Mouse (Mus musculus): ENCODE measurements around the gene Heatr6. TPM values are rescaled to one million over a fixed set of nuclear protein-coding genes. Genes with fewer than 3 reads are reported as not detected.

Gene Heatr6
- total RNA-seq, 1 experiment from 2014 or later: 12.9 TPM

- ATAC-seq (replicated peaks; ENCODE audit: insufficient number of reproducible peaks, low FRiP score, low TSS enrichment, poor library complexity, severe bottlenecking): peak; percentile 32; the same call in 1 of the 2 replicates
Observed at GRCm38 (mm10) chr11:83746152-83746551, 7.3 kb upstream of the Heatr6 start.

GRCm38 (mm10) chr11:83746681-83747080 lies 6.8 kb upstream of the Heatr6 start, which contains the start of gene Wfdc21:
Wfdc21 (plus strand) TSS chr11:83746940.
- no peak for ATAC-seq (replicated peaks; ENCODE audit: insufficient number of reproducible peaks, low FRiP score, low TSS enrichment, poor library complexity, severe bottlenecking)

DNA sequence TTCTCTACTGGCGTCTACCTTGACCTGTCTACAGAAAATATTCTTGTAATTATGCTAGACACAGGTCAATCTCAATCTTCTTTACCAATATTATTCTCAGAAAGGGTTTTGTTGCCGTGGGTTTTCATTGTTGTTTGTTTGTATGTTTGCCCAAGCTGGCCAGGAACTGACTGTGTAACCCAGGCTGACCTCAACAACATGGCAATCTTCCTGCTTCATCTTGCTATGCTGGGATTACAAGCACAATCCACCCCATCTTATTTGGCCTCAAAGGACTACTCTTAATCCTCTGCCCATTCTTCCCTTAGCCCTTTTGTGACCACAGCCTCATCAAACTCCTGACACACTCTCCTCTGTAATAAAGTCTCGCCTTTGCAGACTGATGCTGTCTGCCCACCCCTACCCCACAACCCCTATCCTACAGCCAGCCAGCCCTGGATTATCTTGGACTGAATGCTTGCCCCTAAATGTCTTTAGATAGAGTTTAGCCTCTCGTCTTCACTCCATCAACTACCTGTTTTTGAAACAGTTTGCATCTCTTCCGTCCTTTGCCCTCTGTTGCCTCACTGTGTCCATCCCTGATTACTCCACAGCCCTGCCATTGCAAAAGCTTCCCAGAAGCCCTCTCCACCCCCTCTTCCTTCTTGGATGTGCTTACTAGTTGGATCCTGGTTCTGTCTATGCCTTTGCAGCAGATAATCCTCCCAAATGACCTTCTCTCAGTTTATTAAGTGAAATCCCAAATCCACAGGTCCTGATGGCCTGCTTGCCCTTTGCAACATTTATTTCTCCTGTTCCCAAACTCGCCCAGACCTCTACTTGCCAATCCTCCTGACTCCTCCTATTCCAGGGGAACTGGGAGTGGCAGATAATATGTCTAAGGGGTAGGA lies 5.9 kb upstream of the Heatr6 start:
- no peak for ATAC-seq (replicated peaks; ENCODE audit: insufficient number of reproducible peaks, low FRiP score, low TSS enrichment, poor library complexity, severe bottlenecking)

GRCm38 (mm10) chr11:83754227-83754626 lies 731 bp downstream of the Heatr6 start:
- ATAC-seq (replicated peaks; ENCODE audit: insufficient number of reproducible peaks, low FRiP score, low TSS enrichment, poor library complexity, severe bottlenecking): 0 out of 2 replicates have a peak, but pooled peaks have one; percentile 19

- ATAC-seq (replicated peaks; ENCODE audit: insufficient number of reproducible peaks, low FRiP score, low TSS enrichment, poor library complexity, severe bottlenecking): no peak
Observed at GRCm38 (mm10) chr11:83767306-83767705, 13.8 kb downstream of the Heatr6 start.

GRCm38 (mm10) chr11:83768976-83769375 lies 15.5 kb downstream of the Heatr6 start:
- no peak for ATAC-seq (replicated peaks; ENCODE audit: insufficient number of reproducible peaks, low FRiP score, low TSS enrichment, poor library complexity, severe bottlenecking)

GRCm38 (mm10) chr11:83771014-83771413 lies 17.5 kb downstream of the Heatr6 start:
- no peak for ATAC-seq (replicated peaks; ENCODE audit: insufficient number of reproducible peaks, low FRiP score, low TSS enrichment, poor library complexity, severe bottlenecking)

DNA sequence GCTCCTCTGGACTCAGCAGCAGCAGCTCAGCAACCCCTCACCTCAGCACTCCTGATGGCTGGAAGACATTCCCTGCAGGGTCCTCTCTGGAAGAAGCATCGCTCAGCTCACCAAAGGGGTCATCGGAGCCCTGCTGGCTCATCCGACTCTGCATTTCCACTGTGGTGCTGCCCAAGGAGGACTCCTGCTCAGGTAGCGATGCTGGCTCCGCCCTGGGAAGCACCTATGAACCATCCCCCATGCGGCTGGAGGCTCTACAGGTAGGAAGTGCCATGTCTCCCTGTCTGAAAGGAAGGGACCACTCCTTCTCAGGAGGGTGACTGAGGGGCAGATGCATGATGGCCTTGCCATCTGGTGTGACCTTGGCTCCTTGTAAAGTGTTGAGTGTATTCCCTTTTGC lies 18.8 kb downstream of the Heatr6 start:
- ATAC-seq (replicated peaks; ENCODE audit: insufficient number of reproducible peaks, low FRiP score, low TSS enrichment, poor library complexity, severe bottlenecking): no peak

DNA sequence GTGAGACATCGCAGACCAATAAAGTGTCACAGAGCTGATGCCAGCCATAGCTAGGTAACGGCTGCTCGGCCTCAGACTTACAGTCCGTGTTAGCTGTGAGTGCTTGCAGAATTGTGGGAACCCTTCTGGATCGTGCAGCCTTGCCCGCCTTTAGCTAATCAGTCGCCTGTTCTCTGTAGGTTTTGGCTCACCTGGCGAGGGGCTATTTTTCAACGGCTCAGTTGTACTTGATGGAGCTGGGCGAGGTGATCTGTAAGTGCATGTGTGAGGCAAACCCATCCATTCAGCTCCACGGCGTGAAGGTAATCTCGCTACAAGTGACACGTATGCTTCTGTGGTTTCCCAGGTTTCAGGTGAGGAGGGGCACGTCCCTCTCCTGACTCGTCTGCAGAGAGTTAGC lies 20.2 kb downstream of the Heatr6 start:
- ATAC-seq (replicated peaks; ENCODE audit: insufficient number of reproducible peaks, low FRiP score, low TSS enrichment, poor library complexity, severe bottlenecking): no peak

DNA sequence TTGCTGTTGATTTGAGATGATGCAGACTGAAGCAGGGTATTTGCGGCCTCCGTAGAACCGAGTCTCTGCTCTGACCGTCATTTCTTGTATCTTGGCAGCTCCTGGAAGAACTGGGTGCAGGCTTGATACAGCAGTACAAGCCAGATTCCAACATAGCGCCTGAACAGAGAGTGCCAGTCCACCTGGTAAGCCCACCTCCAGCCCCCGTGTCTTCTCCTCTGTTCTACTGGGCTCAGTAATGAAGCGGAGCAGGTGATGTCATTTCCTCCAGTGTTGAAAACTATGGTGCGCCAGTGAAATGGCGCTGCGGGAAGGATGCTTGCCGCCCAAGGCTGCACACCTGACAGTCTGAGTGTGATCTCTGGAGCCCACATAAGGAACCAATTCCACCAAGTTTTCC lies 20.8 kb downstream of the Heatr6 start:
- no peak for ATAC-seq (replicated peaks; ENCODE audit: insufficient number of reproducible peaks, low FRiP score, low TSS enrichment, poor library complexity, severe bottlenecking)

- ATAC-seq (replicated peaks; ENCODE audit: insufficient number of reproducible peaks, low FRiP score, low TSS enrichment, poor library complexity, severe bottlenecking): no peak
Observed at GRCm38 (mm10) chr11:83776798-83777197, 23.3 kb downstream of the Heatr6 start.

GRCm38 (mm10) chr11:83783931-83784600 lies 30.6 kb downstream of the Heatr6 start:
- no peak for ATAC-seq (replicated peaks; ENCODE audit: insufficient number of reproducible peaks, low FRiP score, low TSS enrichment, poor library complexity, severe bottlenecking)

- no peak for ATAC-seq (replicated peaks; ENCODE audit: insufficient number of reproducible peaks, low FRiP score, low TSS enrichment, poor library complexity, severe bottlenecking)
Observed at GRCm38 (mm10) chr11:83784661-83785060, 31.2 kb downstream of the Heatr6 start.

DNA sequence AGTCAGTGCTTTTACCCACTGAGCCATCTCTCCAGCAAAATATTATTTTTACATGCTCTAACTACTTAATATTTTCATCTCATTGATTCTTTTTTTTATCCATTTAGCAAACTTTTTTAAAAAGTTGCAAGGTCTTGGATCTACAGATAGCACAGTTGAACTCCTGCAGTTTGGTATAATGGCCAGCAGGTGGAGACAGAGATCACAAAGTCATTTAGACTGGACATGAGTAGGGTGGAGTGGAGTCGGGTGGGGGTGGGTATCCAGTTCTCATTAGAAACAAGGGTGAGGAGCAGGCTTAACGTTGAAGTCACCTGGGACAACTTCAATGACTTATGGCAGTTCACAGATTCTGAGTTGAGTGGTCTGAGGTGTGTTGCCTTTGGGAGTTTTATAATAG lies 31.9 kb downstream of the Heatr6 start:
- 0 out of 2 replicates have a peak, but pooled peaks have one; percentile 46 for ATAC-seq (replicated peaks; ENCODE audit: insufficient number of reproducible peaks, low FRiP score, low TSS enrichment, poor library complexity, severe bottlenecking)

GRCm38 (mm10) chr11:83786835-83787234 lies 33.3 kb downstream of the Heatr6 start:
- ATAC-seq (replicated peaks; ENCODE audit: insufficient number of reproducible peaks, low FRiP score, low TSS enrichment, poor library complexity, severe bottlenecking): no peak

- ATAC-seq (replicated peaks; ENCODE audit: insufficient number of reproducible peaks, low FRiP score, low TSS enrichment, poor library complexity, severe bottlenecking): no peak
Observed at GRCm38 (mm10) chr11:83787401-83788021, 34.0 kb downstream of the Heatr6 start.

DNA sequence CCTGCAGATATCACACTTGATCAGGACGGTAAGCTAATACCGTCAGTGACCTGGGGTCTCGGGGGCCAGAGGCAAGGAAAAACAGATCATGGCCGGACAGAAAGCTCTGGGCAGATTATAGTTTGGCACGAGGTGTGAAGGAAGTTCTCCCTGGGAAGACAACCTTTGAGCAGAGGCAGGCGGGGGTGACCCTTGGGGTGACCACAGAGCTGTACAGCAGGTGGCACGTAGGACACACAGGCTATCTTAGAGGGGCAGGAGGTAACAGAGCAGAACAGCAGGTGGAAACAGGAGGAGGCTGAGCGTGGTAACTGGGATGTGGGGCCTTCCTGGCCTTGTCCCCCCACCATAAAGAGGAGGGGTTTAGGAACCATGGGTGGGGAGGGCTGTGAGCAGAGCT lies 34.8 kb downstream of the Heatr6 start:
- ATAC-seq (replicated peaks; ENCODE audit: insufficient number of reproducible peaks, low FRiP score, low TSS enrichment, poor library complexity, severe bottlenecking): no peak

DNA sequence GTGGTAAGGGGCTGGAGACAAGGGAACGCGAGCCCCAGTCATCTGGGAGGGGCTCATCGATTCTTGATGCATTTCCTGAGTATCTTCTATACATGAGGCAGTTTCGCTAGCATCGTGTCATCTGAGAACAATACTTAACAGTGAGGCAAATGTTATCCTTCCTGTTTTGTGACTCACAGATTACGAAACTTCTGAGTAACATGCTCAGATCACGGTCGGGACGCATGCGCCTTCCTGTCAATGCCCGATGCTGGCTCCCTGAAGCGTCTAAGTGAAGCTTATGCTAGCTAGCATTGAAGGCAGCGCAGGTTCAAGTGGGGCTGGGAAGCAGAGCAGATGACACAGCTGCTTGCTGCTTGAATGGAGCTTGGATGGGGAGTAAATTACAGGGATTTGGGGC lies 35.8 kb downstream of the Heatr6 start:
- ATAC-seq (replicated peaks; ENCODE audit: insufficient number of reproducible peaks, low FRiP score, low TSS enrichment, poor library complexity, severe bottlenecking): peak; percentile 95

GRCm38 (mm10) chr11:83791133-83791532 lies 37.6 kb downstream of the Heatr6 start:
- ATAC-seq (replicated peaks; ENCODE audit: insufficient number of reproducible peaks, low FRiP score, low TSS enrichment, poor library complexity, severe bottlenecking): no peak
